Mouse (Mus musculus): ENCODE data around the gene Gas1.

DNA sequence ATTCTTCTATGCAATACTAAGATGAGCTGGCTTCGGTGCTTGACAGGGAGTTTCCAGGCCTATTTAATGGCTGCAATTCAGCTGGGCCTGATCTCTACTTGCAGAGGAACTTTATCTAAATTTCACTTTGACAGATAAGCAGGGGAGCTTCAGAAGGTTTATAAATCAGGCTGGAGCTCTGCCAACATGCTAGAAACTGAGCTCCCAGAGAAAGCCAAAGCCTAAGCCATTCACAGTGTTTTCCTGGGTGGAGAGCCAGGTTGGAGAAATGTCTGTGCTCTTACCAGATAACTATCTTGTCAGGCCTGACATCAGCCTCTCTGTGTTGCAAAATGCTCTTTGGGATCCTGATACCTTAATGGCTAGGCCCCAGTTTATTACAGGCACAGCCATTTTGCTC, 48.6 kb upstream of the Gas1 start:
- no peak for TF ChIP-seq CTCF (IDR thresholded peaks at IDR 0.05; ENCODE audit: low read depth, low read length)
- TF ChIP-seq POLR2A (IDR thresholded peaks at IDR 0.05; ENCODE audit: extremely low read depth, insufficient read depth, low read length): no peak

All from liver, adult 2 months (tissue).